Mouse (Mus musculus): ENCODE measurements at regions not wholly inside any gene's neighbourhood (a gene's known extent, or its start where the extent isn't known, plus 50 kb on each side); places are given as distances from the start of the nearest gene placed in this dataset.

DNA sequence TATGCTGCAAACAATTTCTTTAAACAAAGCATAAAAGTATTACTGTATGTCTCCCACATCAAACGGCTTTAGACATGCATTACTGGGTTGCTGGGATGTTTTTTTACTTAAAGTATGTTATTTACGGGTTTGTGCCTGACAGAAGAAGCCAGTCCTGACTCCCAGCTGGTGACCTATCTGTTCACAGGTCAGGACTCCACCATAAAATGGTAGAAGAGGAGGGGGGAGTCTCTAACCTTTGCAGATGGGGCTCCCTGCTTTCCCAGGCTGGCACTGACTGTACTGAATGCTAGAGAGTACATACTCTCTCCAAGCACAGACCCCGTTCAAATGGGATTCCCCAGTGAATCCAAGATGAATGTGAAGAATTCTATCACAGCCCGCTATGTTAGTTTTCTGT lies 124.4 kb upstream of the Cadm1 start:
- H3K4me3 ChIP-seq: no peak overlapping the region
- no peak overlapping the region for H3ac ChIP-seq (ENCODE audit: control insufficient read depth, insufficient read length)
- no peak overlapping the region for H3K4me2 ChIP-seq (ENCODE audit: low read depth)
- peaks cover 5% of the 10 kb centered on the region for H3K27me3 ChIP-seq (ENCODE audit: control insufficient read depth, insufficient read depth, insufficient read length)
- TF ChIP-seq CEBPB (IDR thresholded peaks at IDR 0.05; ENCODE audit: insufficient read depth, poor library complexity, severe bottlenecking) (no peak), POLR2A (IDR thresholded peaks at IDR 0.05; ENCODE audit: insufficient read length, low read depth) (no peak), MAX (IDR thresholded peaks at IDR 0.05; ENCODE audit: low read depth) (no peak), SRF (IDR thresholded peaks at IDR 0.05; ENCODE audit: control insufficient read depth, insufficient read length, low read depth) (no peak), POLR2AphosphoS2 (IDR thresholded peaks at IDR 0.05; ENCODE audit: insufficient read length, low read depth) (no peak), USF1 (IDR thresholded peaks at IDR 0.05; ENCODE audit: low read depth) (no peak), MYOG (IDR thresholded peaks at IDR 0.05; ENCODE audit: control insufficient read depth in 1 of 3, insufficient read depth in 1 of 3, insufficient read length in 2 of 3, low read depth in 2 of 3) (no peak), E2F4 (IDR thresholded peaks at IDR 0.05; ENCODE audit: insufficient read depth) (no peak), REST (IDR thresholded peaks at IDR 0.05; ENCODE audit: insufficient read depth, insufficient read length) (no peak), TCF3 (IDR thresholded peaks at IDR 0.05; ENCODE audit: insufficient read length, low read depth) (no peak), MYOD1 (IDR thresholded peaks at IDR 0.05; ENCODE audit: control insufficient read depth in 1 of 3, insufficient read length in 2 of 3, low read depth in 2 of 3) (no peak), TCF12 (IDR thresholded peaks at IDR 0.05; ENCODE audit: insufficient read depth, poor library complexity, severe bottlenecking) (no peak)
- H3K79me2 ChIP-seq (ENCODE audit: control insufficient read depth, insufficient read depth): no peaks in the 10 kb centered on the region
- H3K36me3 ChIP-seq (ENCODE audit: control insufficient read depth, insufficient read depth): no peaks in the 10 kb centered on the region

DNA sequence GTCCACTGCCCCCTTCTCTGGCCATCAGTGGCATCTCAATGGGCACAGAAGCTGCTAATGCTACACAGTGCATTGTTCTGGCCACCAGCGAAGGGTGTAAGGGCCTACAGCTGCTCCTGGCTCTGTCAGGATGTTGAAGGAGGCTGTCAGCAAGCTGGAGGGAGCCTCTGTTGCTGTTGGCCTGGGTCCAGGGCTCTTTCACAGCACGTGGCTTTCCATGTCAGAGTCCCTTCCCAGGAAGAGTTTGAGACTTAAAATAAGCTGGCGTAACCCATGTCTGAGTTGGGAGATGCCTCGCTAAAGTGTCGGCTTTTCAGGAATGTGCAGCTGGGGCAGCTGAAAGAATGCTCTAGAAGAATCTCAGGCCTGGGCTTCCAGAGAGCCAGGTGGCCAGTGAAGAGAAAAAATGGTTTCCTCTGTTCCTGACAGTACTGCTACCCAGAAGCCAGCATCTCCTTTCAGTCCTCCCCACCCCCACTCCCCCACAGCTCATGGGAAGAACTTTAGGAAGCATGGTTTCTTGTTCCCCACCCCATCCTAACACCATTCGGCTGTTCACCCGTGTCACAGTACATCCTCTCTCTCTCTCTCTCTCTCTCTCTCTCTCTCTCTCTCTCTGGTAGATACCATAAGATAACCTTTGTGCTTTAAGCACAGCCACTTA lies 122.8 kb upstream of the Cadm1 start:
- TF ChIP-seq MYOD1 (IDR thresholded peaks at IDR 0.05; ENCODE audit: control insufficient read depth in 1 of 3, insufficient read length in 2 of 3, low read depth in 2 of 3) (peak; percentile 2 to 84 (median 64)), SRF (IDR thresholded peaks at IDR 0.05; ENCODE audit: control insufficient read depth, insufficient read length, low read depth) (no peak), TCF12 (IDR thresholded peaks at IDR 0.05; ENCODE audit: insufficient read depth, poor library complexity, severe bottlenecking) (peak; percentile 5), E2F4 (IDR thresholded peaks at IDR 0.05; ENCODE audit: insufficient read depth) (no peak), USF1 (IDR thresholded peaks at IDR 0.05; ENCODE audit: low read depth) (peak; percentile 35), TCF3 (IDR thresholded peaks at IDR 0.05; ENCODE audit: insufficient read length, low read depth) (peak; percentile 49), MYOG (IDR thresholded peaks at IDR 0.05; ENCODE audit: control insufficient read depth in 1 of 3, insufficient read depth in 1 of 3, insufficient read length in 2 of 3, low read depth in 2 of 3) (peak in 2 of 3 experiments; percentile 56 to 78)
- no peak overlapping the region for H3K4me2 ChIP-seq (ENCODE audit: low read depth)
- no peak overlapping the region for H3ac ChIP-seq (ENCODE audit: control insufficient read depth, insufficient read length)

DNA sequence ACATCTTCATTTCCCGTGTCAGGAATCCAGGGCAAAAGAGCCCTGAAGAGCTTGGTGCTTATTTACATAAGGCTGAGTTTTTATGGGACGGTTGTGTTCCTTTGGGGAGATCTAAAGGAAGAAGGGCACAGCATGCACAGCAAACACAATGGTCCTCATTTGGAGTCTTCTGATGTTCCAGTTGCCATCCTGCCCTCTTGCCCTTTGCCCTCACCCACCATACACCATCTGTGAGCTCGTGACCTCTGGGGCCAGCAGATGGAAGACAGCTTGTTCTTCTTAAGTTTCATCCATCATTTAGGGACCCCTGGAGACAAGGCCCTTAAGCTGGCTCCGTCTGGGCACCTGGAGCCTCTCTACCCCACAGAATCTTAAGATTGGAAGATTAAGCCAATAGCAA lies 121.9 kb upstream of the Cadm1 start:
- no peaks in the 10 kb centered on the region for H3K36me3 ChIP-seq (ENCODE audit: control insufficient read depth, insufficient read depth)
- no peak overlapping the region for H3K4me2 ChIP-seq (ENCODE audit: low read depth)
- H3ac ChIP-seq (ENCODE audit: control insufficient read depth, insufficient read length): no peak overlapping the region
- no peaks in the 10 kb centered on the region for H3K79me2 ChIP-seq (ENCODE audit: control insufficient read depth, insufficient read depth)
- no peaks in the 10 kb centered on the region for H3K27me3 ChIP-seq (ENCODE audit: control insufficient read depth, insufficient read depth, insufficient read length)
- no peak for TF ChIP-seq TCF3 (IDR thresholded peaks at IDR 0.05; ENCODE audit: insufficient read length, low read depth)
- no peak for TF ChIP-seq CEBPB (IDR thresholded peaks at IDR 0.05; ENCODE audit: insufficient read depth, poor library complexity, severe bottlenecking)
- no peak for TF ChIP-seq POLR2A (IDR thresholded peaks at IDR 0.05; ENCODE audit: insufficient read length, low read depth)
- TF ChIP-seq REST (IDR thresholded peaks at IDR 0.05; ENCODE audit: insufficient read depth, insufficient read length): no peak
- TF ChIP-seq USF1 (IDR thresholded peaks at IDR 0.05; ENCODE audit: low read depth): no peak
- TF ChIP-seq MYOG (IDR thresholded peaks at IDR 0.05; ENCODE audit: control insufficient read depth in 1 of 3, insufficient read depth in 1 of 3, insufficient read length in 2 of 3, low read depth in 2 of 3): no peak
- TF ChIP-seq E2F4 (IDR thresholded peaks at IDR 0.05; ENCODE audit: insufficient read depth): no peak
- no peak for TF ChIP-seq MYOD1 (IDR thresholded peaks at IDR 0.05; ENCODE audit: control insufficient read depth in 1 of 3, insufficient read length in 2 of 3, low read depth in 2 of 3)
- no peak for TF ChIP-seq SRF (IDR thresholded peaks at IDR 0.05; ENCODE audit: control insufficient read depth, insufficient read length, low read depth)
- TF ChIP-seq MAX (IDR thresholded peaks at IDR 0.05; ENCODE audit: low read depth): no peak
- no peak for TF ChIP-seq POLR2AphosphoS2 (IDR thresholded peaks at IDR 0.05; ENCODE audit: insufficient read length, low read depth)
- no peak for TF ChIP-seq TCF12 (IDR thresholded peaks at IDR 0.05; ENCODE audit: insufficient read depth, poor library complexity, severe bottlenecking)
- no peak overlapping the region for H3K4me3 ChIP-seq

More for the DNA sequence above, 122.8 kb upstream of the Cadm1 start:
- H3K27me3 ChIP-seq (ENCODE audit: control insufficient read depth, insufficient read depth, insufficient read length): no peaks in the 10 kb centered on the region
- H3K36me3 ChIP-seq (ENCODE audit: control insufficient read depth, insufficient read depth): no peaks in the 10 kb centered on the region
- H3K4me3 ChIP-seq: no peak overlapping the region
- no peaks in the 10 kb centered on the region for H3K79me2 ChIP-seq (ENCODE audit: control insufficient read depth, insufficient read depth)

DNA sequence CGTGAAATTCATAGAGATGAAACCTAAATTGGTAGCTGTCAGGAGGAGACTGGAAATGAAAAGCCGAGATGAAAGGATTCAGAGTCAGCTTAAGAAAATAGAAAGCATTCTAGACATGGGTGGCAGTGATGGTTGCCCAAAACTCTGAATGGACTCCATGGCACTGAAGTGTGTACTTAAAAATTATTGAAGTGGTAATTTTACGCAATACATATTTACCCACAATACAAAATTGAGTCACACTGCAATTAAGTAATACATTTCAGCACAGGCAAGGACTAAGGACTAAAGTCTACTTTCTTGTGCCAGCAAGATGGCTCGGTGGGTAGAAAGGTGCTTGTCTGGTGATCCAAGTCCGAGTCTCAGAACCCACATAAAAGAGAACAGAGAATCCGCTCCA lies 120.4 kb upstream of the Cadm1 start:
- no peaks in the 10 kb centered on the region for H3K79me2 ChIP-seq (ENCODE audit: control insufficient read depth, insufficient read depth)
- TF ChIP-seq POLR2A (IDR thresholded peaks at IDR 0.05; ENCODE audit: insufficient read length, low read depth) (no peak), MAX (IDR thresholded peaks at IDR 0.05; ENCODE audit: low read depth) (no peak), MYOG (IDR thresholded peaks at IDR 0.05; ENCODE audit: control insufficient read depth in 1 of 3, insufficient read depth in 1 of 3, insufficient read length in 2 of 3, low read depth in 2 of 3) (no peak), TCF12 (IDR thresholded peaks at IDR 0.05; ENCODE audit: insufficient read depth, poor library complexity, severe bottlenecking) (no peak)
- H3K36me3 ChIP-seq (ENCODE audit: control insufficient read depth, insufficient read depth): no peaks in the 10 kb centered on the region
- no peak overlapping the region for H3K4me2 ChIP-seq (ENCODE audit: low read depth)
- no peak overlapping the region for H3K4me3 ChIP-seq
- H3ac ChIP-seq (ENCODE audit: control insufficient read depth, insufficient read length): no peak overlapping the region
- H3K27me3 ChIP-seq (ENCODE audit: control insufficient read depth, insufficient read depth, insufficient read length): peaks cover 3% of the 10 kb centered on the region

DNA sequence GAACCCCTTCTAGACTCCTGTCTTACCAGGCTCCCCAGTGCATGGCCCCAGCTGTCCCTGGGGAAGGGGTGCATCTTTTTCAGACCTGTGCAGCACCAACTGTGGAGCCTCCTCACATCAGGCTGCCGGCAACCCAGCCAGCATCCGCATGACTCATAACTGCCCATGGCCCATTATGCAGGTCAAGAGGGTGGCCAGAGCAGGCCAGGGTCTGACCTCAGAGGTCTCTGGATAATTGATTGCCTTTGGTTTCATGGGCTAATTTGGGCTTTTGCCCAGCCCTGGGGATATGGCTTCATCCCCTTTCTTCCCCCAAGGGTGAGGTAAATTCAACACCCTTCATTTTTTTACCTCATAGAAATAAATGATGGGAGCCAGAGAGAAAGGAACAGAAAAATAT lies 117.2 kb upstream of the Cadm1 start:
- H3K79me2 ChIP-seq (ENCODE audit: control insufficient read depth, insufficient read depth): no peaks in the 10 kb centered on the region

More for the DNA sequence above, 117.2 kb upstream of the Cadm1 start:
- H3K4me2 ChIP-seq (ENCODE audit: low read depth): no peak overlapping the region
- no peaks in the 10 kb centered on the region for H3K36me3 ChIP-seq (ENCODE audit: control insufficient read depth, insufficient read depth)
- H3K4me3 ChIP-seq: no peak overlapping the region
- TF ChIP-seq E2F4 (IDR thresholded peaks at IDR 0.05; ENCODE audit: insufficient read depth): no peak
- TF ChIP-seq SRF (IDR thresholded peaks at IDR 0.05; ENCODE audit: control insufficient read depth, insufficient read length, low read depth): no peak
- no peak for TF ChIP-seq MAX (IDR thresholded peaks at IDR 0.05; ENCODE audit: low read depth)
- no peak for TF ChIP-seq TCF3 (IDR thresholded peaks at IDR 0.05; ENCODE audit: insufficient read length, low read depth)
- TF ChIP-seq POLR2AphosphoS2 (IDR thresholded peaks at IDR 0.05; ENCODE audit: insufficient read length, low read depth): no peak
- no peak for TF ChIP-seq TCF12 (IDR thresholded peaks at IDR 0.05; ENCODE audit: insufficient read depth, poor library complexity, severe bottlenecking)
- TF ChIP-seq USF1 (IDR thresholded peaks at IDR 0.05; ENCODE audit: low read depth): no peak
- TF ChIP-seq MYOD1 (IDR thresholded peaks at IDR 0.05; ENCODE audit: control insufficient read depth in 1 of 3, insufficient read length in 2 of 3, low read depth in 2 of 3): no peak
- no peak for TF ChIP-seq POLR2A (IDR thresholded peaks at IDR 0.05; ENCODE audit: insufficient read length, low read depth)
- no peak for TF ChIP-seq REST (IDR thresholded peaks at IDR 0.05; ENCODE audit: insufficient read depth, insufficient read length)
- no peak for TF ChIP-seq CEBPB (IDR thresholded peaks at IDR 0.05; ENCODE audit: insufficient read depth, poor library complexity, severe bottlenecking)
- no peak for TF ChIP-seq MYOG (IDR thresholded peaks at IDR 0.05; ENCODE audit: control insufficient read depth in 1 of 3, insufficient read depth in 1 of 3, insufficient read length in 2 of 3, low read depth in 2 of 3)
- no peak overlapping the region for H3ac ChIP-seq (ENCODE audit: control insufficient read depth, insufficient read length)
- H3K27me3 ChIP-seq (ENCODE audit: control insufficient read depth, insufficient read depth, insufficient read length): peaks cover 17% of the 10 kb centered on the region

All from myocyte (in vitro differentiated cells).